Mouse (Mus musculus) kidney, postnatal 14 days (tissue): ENCODE results near the gene Naa10.

Source experiments
- DNase-seq: peaks from one replicate; pipeline ENCODE4 v3.0.0; 2022; ENCODE audit warnings: mixed read lengths

The Naa10 gene

DNA sequence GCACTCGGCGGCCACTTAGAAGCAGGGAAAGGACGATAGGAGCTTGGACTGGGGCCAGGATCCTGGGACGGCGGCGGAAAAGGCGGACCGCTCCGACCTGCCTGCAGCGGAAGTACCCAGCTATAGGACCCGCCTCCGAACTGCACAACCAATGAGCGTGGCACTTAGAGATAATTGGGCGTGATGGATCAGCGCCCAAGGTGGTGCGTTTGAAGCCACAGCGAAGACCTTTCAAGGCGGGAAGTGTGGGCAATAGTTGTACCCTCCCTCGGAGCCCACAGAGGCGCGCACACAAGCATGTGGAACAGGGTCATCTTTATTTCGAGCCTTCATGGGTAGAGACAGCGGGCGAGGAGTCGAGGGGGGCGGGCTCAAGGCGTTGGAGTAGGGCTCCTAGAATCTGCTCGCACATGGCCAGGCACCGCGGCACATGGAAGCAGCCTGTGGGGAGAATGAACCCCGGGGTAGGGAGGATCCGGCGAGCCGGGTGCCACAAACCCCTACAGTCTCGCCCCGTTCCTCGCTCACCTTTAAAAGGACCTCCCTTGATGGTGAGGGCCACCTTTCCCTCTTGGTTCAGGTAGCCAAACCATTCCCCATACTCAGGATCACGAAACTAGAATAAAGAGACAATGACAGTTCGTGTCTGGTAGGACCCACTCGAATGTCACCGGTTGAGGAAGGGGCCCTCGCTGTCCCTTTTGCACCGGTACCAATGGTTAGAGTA is at the start of gene Naa10, which contains the start of gene Arhgap4:
Naa10 (minus strand) TSS at position 122 of the 727 bp plus-strand sequence.
Arhgap4 (minus strand) TSS at position 48 of the 727 bp plus-strand sequence.
- peak; percentile 91 for DNase-seq

- no peak for DNase-seq
Observed at GRCm38 (mm10) chrX:73970781-73971180, 49.0 kb upstream of the Naa10 start.

DNA sequence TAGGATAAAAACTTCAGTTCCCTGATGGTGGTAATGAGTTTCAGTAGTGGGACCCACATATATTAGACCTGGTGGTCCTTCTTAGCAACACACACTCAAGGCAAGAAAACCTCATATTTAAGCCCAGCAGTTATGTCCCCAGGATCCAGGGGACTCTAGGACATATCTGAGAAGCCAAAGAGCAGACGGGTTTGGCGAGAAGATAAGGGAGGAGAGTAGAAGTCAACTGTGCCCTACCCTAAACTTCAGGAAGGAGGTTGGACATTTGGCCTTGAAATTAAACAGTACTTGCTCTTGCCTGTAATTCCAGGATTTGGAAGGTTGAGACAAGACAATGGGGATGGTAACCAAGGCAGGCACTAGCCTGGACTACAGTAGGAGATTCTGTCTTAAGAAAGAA is 48.0 kb upstream of the Naa10 start:
- DNase-seq = no peak

- no peak for DNase-seq
Observed at GRCm38 (mm10) chrX:73969167-73969566, 47.4 kb upstream of the Naa10 start.

DNA sequence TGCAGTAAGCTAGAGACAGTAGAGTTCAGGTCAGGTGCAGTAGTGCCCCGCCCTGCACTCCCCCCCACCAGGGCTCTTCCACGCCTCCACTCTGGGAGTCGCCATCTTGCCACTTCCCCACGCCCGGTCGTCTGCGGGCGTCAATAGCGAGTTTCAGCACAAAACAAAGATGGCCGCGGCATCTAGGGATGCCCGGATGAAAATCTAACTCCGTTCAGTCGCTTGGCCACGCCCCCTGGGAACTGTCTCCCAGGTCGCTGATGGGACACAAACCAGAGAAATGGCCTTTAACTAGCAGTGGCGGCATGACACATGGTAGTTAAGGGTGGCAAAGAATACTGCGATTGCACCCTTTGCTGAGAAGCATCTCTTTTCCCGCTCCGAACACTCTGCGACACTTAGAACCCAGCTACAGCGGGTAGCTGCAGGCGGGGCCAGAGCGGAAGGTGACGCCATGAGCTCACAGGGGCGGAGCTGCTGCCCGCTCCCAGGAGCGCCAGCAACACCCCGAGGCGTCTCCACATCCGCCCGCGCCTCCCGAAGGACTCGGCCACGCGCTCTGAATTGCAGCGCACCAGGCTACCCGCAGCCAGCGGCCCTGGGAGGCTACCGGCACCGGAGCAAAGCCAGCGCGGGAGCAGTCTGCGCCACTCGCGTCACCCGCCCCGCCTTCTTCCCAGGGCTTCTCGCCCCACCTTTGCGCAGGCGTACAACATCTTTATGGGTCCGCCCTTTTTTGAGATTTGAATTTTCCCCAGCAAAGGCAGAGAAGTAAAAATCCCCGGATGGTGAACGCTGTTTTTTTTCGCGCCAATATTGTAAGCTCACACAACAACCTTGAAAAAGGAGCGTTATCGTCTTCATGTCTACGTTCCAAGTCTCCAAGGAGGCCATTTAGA is 45.7 kb upstream of the Naa10 start:
- DNase-seq = peak; percentile 93

DNA sequence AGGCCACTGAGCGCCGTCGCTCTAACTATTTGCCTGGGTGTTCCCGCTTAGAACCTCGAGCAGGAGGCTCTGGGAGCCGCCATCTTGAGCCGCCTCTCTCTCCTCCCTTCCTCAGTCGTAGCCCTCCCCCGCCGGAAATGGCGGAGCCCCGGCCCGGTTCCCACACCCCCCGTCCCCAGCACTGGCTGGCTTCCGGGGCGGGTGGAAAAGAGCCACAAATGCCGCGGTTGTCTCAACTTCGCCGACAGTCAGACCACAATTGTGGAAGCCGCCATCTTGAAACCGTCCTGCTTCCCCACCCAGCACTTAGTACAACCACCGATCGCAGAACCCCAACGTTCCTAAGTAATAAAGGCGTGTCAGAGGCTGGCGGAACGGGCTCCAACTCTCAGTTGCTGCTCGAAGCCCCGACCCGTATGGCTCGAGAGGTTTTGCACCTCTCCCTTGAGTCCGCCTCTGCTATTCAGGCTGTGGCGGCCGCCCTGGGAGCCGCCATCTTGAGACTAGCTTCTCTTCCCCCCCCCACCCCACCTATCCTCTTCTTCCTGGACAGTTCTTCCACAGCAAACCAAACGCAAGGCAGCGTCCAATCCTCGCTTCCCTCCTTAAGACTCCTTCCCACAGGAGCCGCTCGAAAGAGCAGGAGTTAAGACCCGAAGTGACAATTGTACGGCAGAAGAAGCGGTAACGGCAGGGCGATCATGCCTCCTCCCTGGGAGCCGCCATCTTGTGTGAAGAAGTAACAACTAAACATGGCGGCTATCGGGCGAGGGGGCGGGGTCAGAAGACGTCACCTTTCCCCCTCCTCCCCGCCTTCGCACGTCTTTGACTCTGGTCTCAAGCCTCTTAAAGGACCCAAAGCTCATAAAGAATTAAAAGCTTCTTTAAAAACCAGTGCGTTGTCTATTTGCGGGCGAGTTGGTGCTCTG is 44.8 kb upstream of the Naa10 start, which contains the start of gene Hcfc1:
Hcfc1 (minus strand) TSS at position 110 of the 929 bp plus-strand sequence.
- peak; percentile 93 for DNase-seq

DNA sequence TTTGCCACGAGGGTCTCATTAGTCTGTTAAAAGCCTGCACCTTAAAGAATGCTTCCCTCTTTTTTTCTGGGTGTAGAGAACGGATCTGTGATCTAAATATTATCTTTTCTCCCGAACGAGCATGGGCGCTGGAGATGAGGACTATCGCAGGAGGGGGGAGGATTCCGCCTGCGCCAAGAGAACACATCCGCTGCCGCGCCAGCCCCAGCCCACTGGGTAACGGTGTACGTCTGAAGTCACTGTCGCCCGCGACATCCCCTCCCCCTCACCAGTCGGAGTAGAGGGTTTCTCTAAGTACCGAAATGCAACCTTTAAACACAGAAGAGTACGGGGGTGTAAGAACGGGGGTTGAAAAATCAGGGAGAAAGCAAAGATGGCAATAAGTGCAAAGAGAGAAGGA is 43.6 kb upstream of the Naa10 start:
- peak; percentile 58 for DNase-seq

DNA sequence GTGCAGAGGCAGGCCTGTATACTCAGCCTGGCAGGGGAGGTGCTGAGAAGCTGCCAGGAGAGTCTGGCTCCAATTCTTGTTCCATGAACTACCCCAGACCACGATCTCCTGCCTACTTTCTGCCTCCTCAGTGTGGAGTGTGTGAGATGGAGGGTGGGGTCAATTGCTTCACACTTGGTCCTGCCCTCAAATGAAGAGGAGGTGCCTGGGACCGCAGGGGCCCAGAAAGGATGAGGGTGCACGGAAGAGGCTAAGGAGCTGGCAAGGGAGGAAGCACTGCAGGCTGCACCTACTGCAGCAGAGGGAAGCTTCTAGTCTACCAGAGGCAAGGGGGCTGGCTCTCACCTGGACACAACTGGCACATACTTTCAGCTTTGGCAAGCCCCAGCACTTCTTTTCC is 42.6 kb upstream of the Naa10 start:
- DNase-seq = peak; percentile 10

GRCm38 (mm10) chrX:73954988-73955387 is 33.2 kb upstream of the Naa10 start:
- DNase-seq = no peak

- no peak for DNase-seq
Observed at GRCm38 (mm10) chrX:73952603-73953002, 30.9 kb upstream of the Naa10 start.

GRCm38 (mm10) chrX:73949341-73949740 is 27.6 kb upstream of the Naa10 start:
- DNase-seq = no peak

DNA sequence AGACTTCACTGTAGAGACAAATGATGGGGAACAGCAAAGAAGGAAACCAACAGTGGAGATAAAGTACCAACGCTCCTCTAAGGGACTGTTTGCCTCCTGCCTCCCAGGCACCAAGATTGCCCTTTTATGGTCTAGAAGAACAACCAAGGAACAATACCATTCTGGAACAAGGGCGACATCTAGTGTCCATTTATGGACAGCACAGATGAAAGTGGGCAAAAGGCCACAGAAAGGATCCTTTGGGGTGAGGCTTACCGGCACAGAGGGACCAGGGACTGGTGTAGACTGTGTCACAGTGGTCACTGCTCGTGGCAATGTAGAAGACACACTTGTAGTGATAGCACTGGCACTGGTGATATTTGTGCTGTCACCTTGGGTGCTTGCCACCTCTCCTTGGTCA is 26.9 kb upstream of the Naa10 start:
- DNase-seq = peak; percentile 62

- no peak for DNase-seq
Observed at GRCm38 (mm10) chrX:73946896-73947295, 25.2 kb upstream of the Naa10 start.

- DNase-seq = no peak
Observed at GRCm38 (mm10) chrX:73942294-73942693, 20.6 kb upstream of the Naa10 start.

DNA sequence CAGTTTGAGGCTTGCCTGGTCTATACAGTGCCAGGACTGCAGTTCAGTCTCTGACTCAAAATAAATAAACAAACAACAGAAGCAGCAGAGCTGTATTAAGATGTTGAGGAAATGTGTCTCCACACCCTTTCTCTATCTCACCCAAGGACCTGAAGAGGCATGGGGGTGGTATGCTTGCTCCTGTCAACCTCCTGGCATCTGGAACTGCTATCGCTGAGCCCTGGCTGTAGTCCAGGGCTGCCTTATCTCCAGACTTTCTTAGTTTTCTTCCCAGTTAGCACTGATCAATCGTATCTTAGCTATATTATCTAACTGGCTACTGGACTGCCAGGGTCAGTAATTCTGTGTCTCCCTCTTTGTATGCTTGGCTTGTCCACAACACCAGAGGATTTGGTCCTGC is 20.1 kb upstream of the Naa10 start:
- no peak for DNase-seq

DNA sequence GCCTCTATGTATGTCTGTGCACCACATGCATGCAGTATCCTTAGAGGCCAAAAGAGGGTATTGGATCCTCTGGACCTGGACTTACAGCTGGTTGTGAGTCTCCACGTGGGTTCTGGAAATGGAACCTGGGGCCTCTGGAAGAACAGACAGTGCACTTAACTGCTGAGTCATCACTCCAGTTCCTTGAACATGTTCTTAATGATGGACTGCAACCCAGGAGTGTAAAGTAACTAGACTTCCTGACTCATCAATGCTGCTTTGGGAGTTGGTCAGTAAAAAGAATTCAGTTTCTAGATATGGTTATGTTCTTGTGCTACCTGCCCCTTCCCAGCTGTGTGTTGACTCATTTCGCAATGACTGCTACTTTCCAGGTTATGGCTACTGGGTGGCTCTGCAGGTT is 10.1 kb upstream of the Naa10 start:
- DNase-seq = no peak

DNA sequence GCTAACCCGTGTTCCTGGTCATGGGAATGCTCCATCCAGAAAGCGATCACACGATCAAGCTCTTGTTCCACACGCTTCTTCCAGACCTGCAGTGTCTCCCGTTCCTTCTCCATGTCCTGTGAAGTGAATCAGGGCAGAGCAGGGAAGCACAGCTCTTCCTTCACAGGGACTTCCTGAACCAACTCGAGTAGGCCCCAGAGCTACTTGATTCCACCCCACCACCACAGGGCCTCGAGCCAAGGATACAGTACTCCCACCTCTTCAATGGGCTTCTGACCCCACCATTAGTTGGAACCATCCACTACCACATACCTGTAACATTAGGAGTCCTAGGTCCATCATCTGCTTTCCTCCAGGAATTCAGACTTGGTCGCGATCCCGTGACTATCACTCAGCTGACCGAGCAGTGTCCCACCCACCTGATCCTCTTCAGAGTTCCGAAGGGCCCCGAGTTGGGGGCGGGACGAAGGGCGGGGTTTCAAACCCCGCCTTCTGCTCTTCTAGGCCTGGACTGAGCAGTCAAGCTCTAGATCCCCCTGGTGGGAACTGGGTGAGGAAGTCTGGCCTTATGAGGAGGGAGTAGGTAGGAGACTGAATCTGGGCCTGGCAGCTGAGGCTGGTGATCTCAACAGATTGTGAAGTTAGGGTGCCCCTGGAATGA is 8.8 kb upstream of the Naa10 start, which contains the start of gene Renbp:
Renbp (minus strand) TSS at position 449 of the 661 bp plus-strand sequence.
- peak; percentile 87 for DNase-seq

GRCm38 (mm10) chrX:73922550-73922882 is 772 bp upstream of the Naa10 start:
- DNase-seq = no peak

GRCm38 (mm10) chrX:73921285-73921822 is 390 bp downstream of the Naa10 start:
- DNase-seq = no peak

DNA sequence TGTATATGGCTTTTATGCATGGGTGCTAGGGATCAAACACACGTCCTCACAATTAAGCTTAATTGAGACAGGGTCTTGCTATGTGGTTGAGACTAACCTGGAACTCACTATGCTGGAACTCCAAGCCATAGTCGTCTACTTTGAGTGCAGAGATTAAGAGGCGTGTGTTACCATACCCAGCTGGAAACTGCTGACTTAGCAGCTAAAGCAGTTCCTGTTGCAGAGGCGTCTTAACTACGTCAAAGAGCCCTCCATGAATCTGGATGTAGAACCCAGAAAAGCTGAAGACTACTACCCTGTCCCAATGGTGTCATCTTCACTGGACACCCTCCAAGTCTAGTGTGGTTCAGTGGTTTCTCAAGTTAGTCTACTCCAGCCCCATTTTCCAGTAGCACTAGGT is 3.1 kb downstream of the Naa10 start:
- DNase-seq = no peak

- DNase-seq = no peak
Observed at GRCm38 (mm10) chrX:73916945-73917344, 4.8 kb downstream of the Naa10 start.
